ENCODE assay signal across 7 mouse cellular contexts in genomic region chr4:59569538-59569937, GRCm38 (mm10). TPM values are rescaled to one million over a fixed set of nuclear protein-coding genes. Genes with fewer than 3 reads are reported as not detected.
DNase-seq lines count a peak whose midpoint lies in the region; ATAC-seq lines count a peak whose summit lies in the region.

No protein-coding gene starts in this region.

- 9% methylated on average over 7 of the region's 7 CpGs for WGBS in midbrain, embryonic 10.5 days

- H3K27me3 ChIP-seq in midbrain, embryonic 10.5 days (ENCODE audit: low read depth, poor library complexity, severe bottlenecking), result no peaks in the 10 kb centered on the region

- H3K36me3 ChIP-seq in midbrain, embryonic 10.5 days, result no peaks in the 10 kb centered on the region

- H3K4me1 ChIP-seq in midbrain, embryonic 10.5 days, result no peaks in the 10 kb centered on the region

- H3K4me3 ChIP-seq in midbrain, embryonic 10.5 days, result no peak overlapping the region

- peak; percentile 76 for DNase-seq in cerebellum, adult 8-10 months
- DNase-seq in left cerebral cortex, postnatal 36 days (ENCODE audit: low spot score in 2 of 2), result peak; percentile 48 to 72
- DNase-seq in midbrain, embryonic 10.5 days (ENCODE audit: low spot score), result peak; percentile 68
- DNase-seq in skeletal muscle tissue, adult 2 months (ENCODE audit: low read depth, low spot score), result peak; percentile 68

- H3K9me3 ChIP-seq in midbrain, embryonic 10.5 days (replicated peaks), result no peaks in the 10 kb centered on the region

- peak; percentile 65 for ATAC-seq in activated CD4-positive, CD25-positive, alpha-beta regulatory T cell, adult 4 months
- ATAC-seq in frontal cortex, adult (ENCODE audit: low TSS enrichment), result peak; percentile 89
- ATAC-seq in inflammation-experienced regulatory T-cells, adult 6 months, result peak; percentile 70

- no peak overlapping the region for H3K27ac ChIP-seq in midbrain, embryonic 10.5 days (replicated peaks)

- intact Hi-C loops in left cerebral cortex, postnatal 36 days (cut with DNase I), result loop anchor here (1.0 to 5.0 kb wide), 3 partner anchors 187 to 472 kb away; no protein-coding TSS in a partner anchor

RNA-seq across cellular contexts. Expression of gene Hsdl2, which starts 11.8 kb away (rescaled TPM):
- polyA plus RNA-seq in activated CD4-positive, CD25-positive, alpha-beta regulatory T cell, adult 4 months (2017; shearing (Covaris generic)), result 10 to 100 TPM; 32.6 to 42.3 TPM
- 10 to 100 TPM; 34.5 to 47.5 (median 41.4) TPM for polyA plus RNA-seq in inflammation-experienced regulatory T-cells, adult 6 months (2017; shearing (Covaris generic))
- 10 to 100 TPM; 24.4 to 26.2 TPM for total RNA-seq in left cerebral cortex, postnatal 36 days (2021)
- polyA plus RNA-seq in midbrain, embryonic 10.5 days (2016; fragmentation: Nextera tagmentation; extraction: Ambion mirVana), result 22.6 and 24.7 TPM in 2 replicates

RNA-seq across cellular contexts. Expression of gene Ptbp3, which starts 20.4 kb away (rescaled TPM):
- 100 to 1,000 TPM in 1 of 2 experiments, 10 to 100 TPM in 1; 93.8 to 108 TPM for polyA plus RNA-seq in activated CD4-positive, CD25-positive, alpha-beta regulatory T cell, adult 4 months (2017; shearing (Covaris generic))
- 100 to 1,000 TPM in 2 of 3 experiments, 10 to 100 TPM in 1; 96.1 to 119 (median 110) TPM for polyA plus RNA-seq in inflammation-experienced regulatory T-cells, adult 6 months (2017; shearing (Covaris generic))
- total RNA-seq in left cerebral cortex, postnatal 36 days (2021), result 10 to 100 TPM; 25.8 to 30.1 TPM
- polyA plus RNA-seq in midbrain, embryonic 10.5 days (2016; fragmentation: Nextera tagmentation; extraction: Ambion mirVana), result 19.7 and 22.5 TPM in 2 replicates

RNA-seq across cellular contexts. Expression of gene E130308A19Rik, which starts 56.5 kb away (rescaled TPM):
- 1 to 10 TPM; 7.6 to 9.1 TPM for polyA plus RNA-seq in activated CD4-positive, CD25-positive, alpha-beta regulatory T cell, adult 4 months (2017; shearing (Covaris generic))
- polyA plus RNA-seq in inflammation-experienced regulatory T-cells, adult 6 months (2017; shearing (Covaris generic)), result 10 to 100 TPM in 1 of 3 experiments, 1 to 10 TPM in 2; 7.0 to 25.5 (median 10.0) TPM
- 10 to 100 TPM; 10.2 to 15.0 TPM for total RNA-seq in left cerebral cortex, postnatal 36 days (2021)
- polyA plus RNA-seq in midbrain, embryonic 10.5 days (2016; fragmentation: Nextera tagmentation; extraction: Ambion mirVana), result 51.3 and 54.0 TPM in 2 replicates
